Mouse (Mus musculus) kidney, postnatal 25 days (tissue): ENCODE data around the gene Il21.

Source experiments
- DNase-seq, 2 experiments: peaks; one replicate each; pipeline ENCODE4 v3.0.0; 2021; ENCODE audit warnings: mixed read lengths in 2 of 2

Il21 gene

DNA sequence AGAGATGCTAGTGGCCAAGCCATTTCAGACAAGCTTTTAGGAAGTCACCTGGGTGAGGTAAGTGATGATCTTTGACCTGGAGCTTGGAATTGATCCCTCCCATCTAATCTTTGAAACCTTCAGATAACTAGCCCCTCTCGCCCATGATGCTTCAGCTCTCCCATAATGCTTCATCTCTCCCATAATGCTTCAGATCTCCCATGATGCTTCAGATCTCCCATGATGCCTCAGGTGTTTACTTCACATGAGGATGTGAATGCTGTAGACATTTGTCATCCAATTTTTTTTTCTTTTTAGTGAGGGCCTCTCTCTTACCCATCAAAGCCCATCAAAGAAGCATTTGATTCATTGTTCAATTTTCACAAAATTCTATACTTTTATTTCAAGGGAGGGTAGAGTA lies 46.9 kb downstream of the Il21 start:
- no peak for DNase-seq

DNA sequence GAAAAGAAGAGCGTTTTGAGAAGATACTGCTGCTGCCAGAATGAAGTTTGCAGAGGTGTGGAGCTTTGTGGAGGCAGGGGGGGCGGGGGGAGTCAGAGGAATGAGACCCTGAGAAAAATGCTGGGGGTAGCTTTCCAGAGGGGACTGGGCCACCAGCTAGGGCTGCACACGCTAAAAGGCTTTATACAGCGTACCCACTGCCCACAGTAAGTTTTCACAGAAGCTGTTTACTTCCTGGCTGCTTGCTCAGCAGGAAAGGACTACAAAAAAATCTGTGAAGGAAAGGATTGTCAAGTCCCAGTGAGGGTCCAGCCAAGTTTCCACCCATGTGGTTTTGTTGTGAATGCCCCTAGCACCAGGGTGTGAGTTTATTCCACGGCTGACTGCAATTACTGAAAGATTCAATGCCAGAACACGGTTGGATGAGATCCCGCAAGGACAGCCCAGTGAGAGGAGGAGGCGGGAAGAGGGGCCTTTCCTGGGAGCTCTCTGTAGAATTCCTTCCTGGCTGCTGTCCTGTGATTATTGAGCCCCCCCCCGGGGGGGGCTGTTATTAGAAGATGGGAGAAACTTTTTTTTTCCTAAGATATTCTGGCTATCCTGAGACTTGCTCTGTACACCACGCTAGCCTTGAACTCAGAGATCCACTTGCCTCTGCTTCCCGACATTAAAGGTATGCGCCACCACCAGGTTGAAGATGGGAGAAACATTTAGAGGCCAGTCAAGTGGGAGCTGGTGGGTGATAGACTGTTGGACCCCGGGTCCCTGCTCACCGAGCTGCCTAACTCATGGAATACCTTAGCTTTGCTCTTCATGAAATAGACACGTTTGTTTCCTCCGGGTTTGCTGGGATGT lies 49.8 kb downstream of the Il21 start:
- DNase-seq = no peak

DNA sequence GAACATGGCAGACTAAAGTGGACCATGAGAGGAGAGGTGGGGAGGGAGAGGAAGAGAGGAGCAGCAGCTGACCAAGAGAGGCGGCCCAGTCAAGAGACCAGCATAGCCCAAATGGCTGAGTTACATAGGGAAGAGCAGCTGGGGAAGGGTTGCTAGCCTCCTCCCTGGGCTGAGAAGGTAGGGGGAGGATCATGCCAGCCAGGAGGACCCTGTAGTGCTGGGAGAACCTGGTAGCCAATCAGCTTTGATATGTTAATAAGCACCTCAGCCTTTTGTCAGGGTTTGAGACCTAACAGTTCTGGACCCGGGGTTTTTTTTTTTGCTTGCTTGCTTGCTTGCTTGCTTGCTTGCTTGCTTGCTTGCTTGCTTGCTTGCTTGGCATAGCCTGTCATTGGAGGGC lies 51.4 kb downstream of the Il21 start:
- no peak for DNase-seq

DNA sequence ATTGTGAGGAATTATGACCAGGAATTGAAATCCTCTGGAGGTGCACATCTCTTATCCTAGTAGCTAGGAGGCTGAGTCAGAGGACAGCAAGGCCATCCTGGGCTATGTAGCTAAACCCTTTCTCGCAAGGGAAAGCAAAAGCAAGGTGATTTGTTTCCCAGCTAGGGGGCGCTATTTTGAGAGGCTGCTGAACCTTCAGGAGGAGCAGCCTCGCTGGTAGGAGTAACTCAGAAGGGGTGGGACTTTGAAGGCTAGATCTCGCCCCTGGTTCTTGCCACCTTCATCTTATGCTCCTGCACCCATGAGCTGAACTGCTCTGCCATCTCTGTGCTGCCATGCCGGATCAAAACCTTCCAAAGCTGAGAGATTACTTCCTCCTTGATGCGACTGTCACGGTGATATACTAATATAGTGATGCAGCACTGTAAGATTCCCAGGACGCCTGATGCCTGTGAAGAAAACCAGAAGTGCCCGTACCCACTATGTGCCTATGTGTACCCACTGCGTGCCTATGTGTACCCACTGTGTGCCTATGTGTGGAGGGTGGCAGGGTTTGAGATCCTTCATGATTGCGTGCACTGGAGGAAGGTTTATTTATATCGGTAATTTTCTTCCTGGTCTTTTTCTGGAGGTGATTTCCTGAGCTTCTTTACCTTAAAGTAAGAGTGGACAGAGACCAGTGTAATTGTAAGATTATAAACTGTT lies 52.2 kb downstream of the Il21 start:
- DNase-seq = peak in 1 of 2 experiments; percentile 9

DNA sequence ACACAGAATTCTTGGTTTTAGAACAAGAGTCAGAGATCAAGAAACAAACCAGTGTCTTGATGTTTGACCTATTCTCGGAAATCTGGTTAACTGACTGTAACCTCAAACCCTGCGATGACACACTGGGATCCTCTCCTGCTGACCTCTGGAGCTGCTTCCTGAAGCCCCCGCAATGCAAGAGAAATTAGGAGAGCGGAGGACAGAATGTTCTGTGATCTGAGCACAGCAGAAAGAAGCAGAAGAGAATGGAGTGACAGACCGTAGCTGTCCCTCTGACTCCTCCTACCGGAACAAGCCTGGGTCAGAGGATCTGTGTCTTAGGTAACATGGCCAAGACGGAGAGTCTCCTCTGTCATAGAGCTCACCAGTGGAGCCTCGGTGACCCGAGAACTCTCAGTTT lies 53.0 kb downstream of the Il21 start:
- no peak for DNase-seq

DNA sequence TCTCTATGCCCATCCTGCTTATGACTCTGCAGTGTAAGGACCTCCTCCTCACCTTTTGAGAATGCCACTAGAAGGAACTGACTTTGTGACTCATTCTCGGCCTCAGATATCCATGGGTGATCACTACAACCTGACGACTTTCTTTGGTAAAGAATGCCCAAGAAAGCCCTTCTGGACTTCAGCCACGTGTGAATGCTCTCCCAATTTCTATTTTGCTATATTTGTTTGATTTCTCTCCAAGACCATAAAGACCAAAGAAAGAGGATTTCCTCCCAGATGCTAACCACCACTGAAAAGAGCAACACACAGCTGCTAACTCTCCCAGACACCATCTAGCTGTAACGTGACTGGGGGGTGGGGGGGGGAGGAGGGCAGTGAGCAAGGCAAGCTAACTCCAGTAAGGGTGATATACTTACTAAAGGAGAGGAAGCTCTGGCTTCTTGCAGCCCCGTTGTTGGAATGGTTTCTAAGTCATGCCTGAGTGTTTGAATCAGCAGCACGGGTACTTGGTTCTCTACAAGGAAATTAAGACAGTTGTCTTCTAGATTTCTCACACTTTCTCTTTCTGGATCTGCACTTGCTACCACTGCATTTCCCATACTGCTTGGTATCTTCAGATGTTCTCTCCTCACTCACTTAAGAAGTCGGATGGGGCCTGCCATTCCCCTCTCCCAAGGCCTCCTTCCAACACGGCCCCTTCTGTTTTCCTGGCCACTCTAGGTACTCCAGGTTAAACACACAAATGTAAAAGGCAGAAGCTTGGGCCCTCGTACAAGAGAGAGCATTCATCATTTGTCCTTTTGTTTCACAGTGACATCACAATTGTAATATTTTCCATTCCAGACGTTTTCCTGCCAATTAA lies 57.5 kb downstream of the Il21 start:
- no peak for DNase-seq

DNA sequence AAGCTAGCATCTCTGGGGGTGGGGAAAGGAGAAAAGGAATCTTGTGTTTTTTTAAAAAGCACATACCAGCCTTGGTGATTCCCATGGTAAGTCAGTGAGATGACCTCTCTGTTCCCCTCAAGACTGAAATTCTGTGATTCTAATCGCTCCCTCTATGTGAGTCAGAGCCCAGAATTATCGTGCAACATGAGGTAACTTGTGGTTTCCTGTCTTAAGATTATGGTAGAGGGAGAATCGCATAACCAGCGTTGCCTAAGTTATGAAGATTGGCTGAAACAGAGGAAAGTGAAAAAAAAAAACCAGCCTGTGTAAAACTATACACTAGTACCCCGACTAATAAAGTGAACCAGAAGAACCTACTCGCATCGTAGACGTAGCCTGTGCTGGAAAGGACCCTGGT lies 59.2 kb downstream of the Il21 start:
- no peak for DNase-seq
